Mouse (Mus musculus) midbrain, embryonic 10.5 days (tissue): ENCODE data around the gene AL732309.1. TPM values are rescaled to one million over a fixed set of nuclear protein-coding genes. Genes with fewer than 3 reads are reported as not detected.
A peak's percentile ranks its signal among the peaks of the same experiment; 100 is the strongest.

Experiments used
- DNase-seq: peaks from one replicate; pipeline ENCODE4 v3.0.0-alpha.2; 2017; ENCODE audit warnings: low spot score
- H3K27ac ChIP-seq: fragments of 300-500 bp; sonication (generic); replicated peaks from 2 replicates; pipeline ENCODE4 v1.5.1; 2016; ENCODE audit warnings: mild to moderate bottlenecking
- H3K27me3 ChIP-seq: fragments of 300-500 bp; sonication (generic); 2 replicates; pipeline ENCODE4 v1.6.1; 2016; ENCODE audit warnings: low read depth, mild to moderate bottlenecking; ENCODE audit not compliant: poor library complexity, severe bottlenecking
- H3K36me3 ChIP-seq: fragments of 300-500 bp; sonication (generic); 2 replicates; pipeline ENCODE4 v1.6.1; 2016; ENCODE audit warnings: mild to moderate bottlenecking, moderate library complexity
- H3K4me1 ChIP-seq: fragments of 300-500 bp; sonication (generic); 2 replicates; pipeline ENCODE4 v1.6.1; 2016
- H3K4me3 ChIP-seq: fragments of 300-500 bp; sonication (generic); 2 replicates; pipeline ENCODE4 v1.5.1; 2016; ENCODE audit warnings: mild to moderate bottlenecking, moderate library complexity
- H3K9me3 ChIP-seq: fragments of 300-500 bp; sonication (generic); replicated peaks from 2 replicates; pipeline ENCODE4 v1.6.1; 2016; ENCODE audit warnings: mild to moderate bottlenecking
- WGBS: fragments of 180-500 bp; shearing (Covaris S2); methylation state at CpG from one replicate; pipeline ENCODE4 v1.1.7; 2016; 5-methylcytosine and 5-hydroxymethylcytosine counted together
- polyA plus RNA-seq: library from polyadenylated mRNA; unstranded; fragments of >200 nt; fragmentation: Nextera tagmentation; extraction: Ambion mirVana; gene quantifications from 2 replicates; pipeline ENCODE4 v1.2.1, GENCODE M21; 2016

The AL732309.1 gene
- polyA plus RNA-seq, 1 experiment from 2014 or later = 8.6 TPM

- Histone ChIP-seq H3K36me3 (peaks cover 46% of the 10 kb centered on the region), H3K4me1 (peaks cover 22% of the 10 kb centered on the region), H3K27me3 (peaks cover 59% of the 10 kb centered on the region), H3K27ac (no peak overlapping the region), H3K9me3 (no peaks in the 10 kb centered on the region), H3K4me3 (no peak overlapping the region)
- WGBS = 63% methylated on average over 7 of the region's 7 CpGs
- no peak for DNase-seq
Measured at GRCm38 (mm10) chr2:25286837-25287636, 40.4 kb upstream of the AL732309.1 start.

- Histone ChIP-seq H3K4me3 (no peak overlapping the region), H3K27ac (no peak overlapping the region), H3K36me3 (peaks cover 53% of the 10 kb centered on the region), H3K27me3 (peaks cover 52% of the 10 kb centered on the region), H3K9me3 (no peaks in the 10 kb centered on the region), H3K4me1 (peaks cover 14% of the 10 kb centered on the region)
- no peak for DNase-seq
- WGBS = 97% methylated on average over 1 of the region's 1 CpGs
Measured at GRCm38 (mm10) chr2:25286314-25286713, 39.7 kb upstream of the AL732309.1 start.

GRCm38 (mm10) chr2:25285551-25285950 lies 38.9 kb upstream of the AL732309.1 start:
- Histone ChIP-seq H3K4me1 (peaks cover 7% of the 10 kb centered on the region; the same call in 1 of the 2 replicates), H3K36me3 (peaks cover 61% of the 10 kb centered on the region), H3K27me3 (peaks cover 44% of the 10 kb centered on the region), H3K4me3 (no peak overlapping the region), H3K9me3 (no peaks in the 10 kb centered on the region), H3K27ac (no peak overlapping the region)
- WGBS = 91% methylated on average over 2 of the region's 2 CpGs
- DNase-seq = no peak

GRCm38 (mm10) chr2:25278928-25279882 lies 32.5 kb upstream of the AL732309.1 start:
- H3K4me1 ChIP-seq = no peaks in the 10 kb centered on the region
- no peaks in the 10 kb centered on the region for H3K9me3 ChIP-seq
- 61% methylated on average over 13 of the region's 13 CpGs for WGBS
- no peak overlapping the region for H3K4me3 ChIP-seq
- H3K27ac ChIP-seq = no peak overlapping the region
- peak; percentile 76 for DNase-seq
- H3K27me3 ChIP-seq = no peaks in the 10 kb centered on the region
- H3K36me3 ChIP-seq = peaks cover 100% of the 10 kb centered on the region

- no peak for DNase-seq
- peaks cover 30% of the 10 kb centered on the region for H3K4me1 ChIP-seq
- no peaks in the 10 kb centered on the region for H3K27me3 ChIP-seq
- H3K4me3 ChIP-seq = peak overlapping the region; percentile 94
- WGBS = 43% methylated on average over 16 of the region's 16 CpGs
- peaks cover 81% of the 10 kb centered on the region for H3K36me3 ChIP-seq
- H3K27ac ChIP-seq = peak overlapping the region; percentile 90
- no peaks in the 10 kb centered on the region for H3K9me3 ChIP-seq
Measured at GRCm38 (mm10) chr2:25273010-25273409, 26.3 kb upstream of the AL732309.1 start.

GRCm38 (mm10) chr2:25272515-25272914 lies 25.9 kb upstream of the AL732309.1 start:
- H3K27ac ChIP-seq = peak overlapping the region; percentile 90
- peaks cover 80% of the 10 kb centered on the region for H3K36me3 ChIP-seq

GRCm38 (mm10) chr2:25271827-25272511 lies 25.3 kb upstream of the AL732309.1 start, which contains the start of the genes Ssna1 and Anapc2:
Gene Ssna1 (minus strand): TSS chr2:25272438.
Gene Anapc2 (plus strand): TSS chr2:25272478.
- WGBS = under 1% methylated on average over 54 of the region's 55 CpGs
- peaks cover 75% of the 10 kb centered on the region for H3K36me3 ChIP-seq
- H3K27ac ChIP-seq = peak within 1 kb of the TSS; percentile 90
- peaks cover 34% of the 10 kb centered on the region for H3K4me1 ChIP-seq
- H3K27me3 ChIP-seq = no peaks in the 10 kb centered on the region
- DNase-seq = peak; percentile 99
- peak within 1 kb of the TSS; percentile 94 for H3K4me3 ChIP-seq
- H3K9me3 ChIP-seq = no peaks in the 10 kb centered on the region

More at GRCm38 (mm10) chr2:25272515-25272914, 25.9 kb upstream of the AL732309.1 start:
- Histone ChIP-seq H3K27me3 (no peaks in the 10 kb centered on the region), H3K9me3 (no peaks in the 10 kb centered on the region), H3K4me3 (peak overlapping the region; percentile 94), H3K4me1 (peaks cover 30% of the 10 kb centered on the region)
- under 1% methylated on average over 29 of the region's 29 CpGs for WGBS
- no peak for DNase-seq

GRCm38 (mm10) chr2:25267746-25268309 lies 21.2 kb upstream of the AL732309.1 start:
- peaks cover 58% of the 10 kb centered on the region for H3K4me1 ChIP-seq

GRCm38 (mm10) chr2:25267241-25267640 lies 20.6 kb upstream of the AL732309.1 start:
- peaks cover 36% of the 10 kb centered on the region for H3K36me3 ChIP-seq
- no peak for DNase-seq
- H3K4me1 ChIP-seq = peaks cover 59% of the 10 kb centered on the region
- H3K4me3 ChIP-seq = no peak overlapping the region
- H3K9me3 ChIP-seq = no peaks in the 10 kb centered on the region
- no peak overlapping the region for H3K27ac ChIP-seq
- H3K27me3 ChIP-seq = peaks cover 25% of the 10 kb centered on the region

More at GRCm38 (mm10) chr2:25267746-25268309, 21.2 kb upstream of the AL732309.1 start:
- H3K36me3 ChIP-seq = peaks cover 36% of the 10 kb centered on the region
- DNase-seq = no peak
- H3K4me3 ChIP-seq = no peak overlapping the region
- no peaks in the 10 kb centered on the region for H3K9me3 ChIP-seq
- peaks cover 24% of the 10 kb centered on the region for H3K27me3 ChIP-seq
- 75% methylated on average over 4 of the region's 4 CpGs for WGBS
- no peak overlapping the region for H3K27ac ChIP-seq

- peaks cover 36% of the 10 kb centered on the region for H3K36me3 ChIP-seq
- DNase-seq = no peak
- H3K9me3 ChIP-seq = no peaks in the 10 kb centered on the region
- peaks cover 63% of the 10 kb centered on the region for H3K4me1 ChIP-seq
- H3K27ac ChIP-seq = no peak overlapping the region
- peak overlapping the region; percentile 14; the same call in 1 of the 2 replicates for H3K4me3 ChIP-seq
- peaks cover 25% of the 10 kb centered on the region for H3K27me3 ChIP-seq
- WGBS = 71% methylated on average over 2 of the region's 2 CpGs
Measured at GRCm38 (mm10) chr2:25266720-25267119, 20.1 kb upstream of the AL732309.1 start.

- Histone ChIP-seq H3K4me1 (peaks cover 58% of the 10 kb centered on the region), H3K36me3 (peaks cover 35% of the 10 kb centered on the region), H3K27ac (no peak overlapping the region), H3K4me3 (peak overlapping the region; percentile 14; the same call in 1 of the 2 replicates), H3K27me3 (peaks cover 25% of the 10 kb centered on the region), H3K9me3 (no peaks in the 10 kb centered on the region)
- 76% methylated on average over 6 of the region's 6 CpGs for WGBS
- DNase-seq = no peak
Measured at GRCm38 (mm10) chr2:25265897-25266656, 19.4 kb upstream of the AL732309.1 start.
